Mouse (Mus musculus) lung, adult 18-20 months (tissue): ENCODE measurements at regions not wholly inside any gene's neighbourhood (a gene's known extent, or its start where the extent isn't known, plus 50 kb on each side); places are given as distances from the start of the nearest gene placed in this dataset.

Source experiments
- DNase-seq, 2 experiments: peaks; one replicate each; pipeline ENCODE4 v3.0.0; 2022; ENCODE audit warnings: mixed read lengths in 2 of 2

DNA sequence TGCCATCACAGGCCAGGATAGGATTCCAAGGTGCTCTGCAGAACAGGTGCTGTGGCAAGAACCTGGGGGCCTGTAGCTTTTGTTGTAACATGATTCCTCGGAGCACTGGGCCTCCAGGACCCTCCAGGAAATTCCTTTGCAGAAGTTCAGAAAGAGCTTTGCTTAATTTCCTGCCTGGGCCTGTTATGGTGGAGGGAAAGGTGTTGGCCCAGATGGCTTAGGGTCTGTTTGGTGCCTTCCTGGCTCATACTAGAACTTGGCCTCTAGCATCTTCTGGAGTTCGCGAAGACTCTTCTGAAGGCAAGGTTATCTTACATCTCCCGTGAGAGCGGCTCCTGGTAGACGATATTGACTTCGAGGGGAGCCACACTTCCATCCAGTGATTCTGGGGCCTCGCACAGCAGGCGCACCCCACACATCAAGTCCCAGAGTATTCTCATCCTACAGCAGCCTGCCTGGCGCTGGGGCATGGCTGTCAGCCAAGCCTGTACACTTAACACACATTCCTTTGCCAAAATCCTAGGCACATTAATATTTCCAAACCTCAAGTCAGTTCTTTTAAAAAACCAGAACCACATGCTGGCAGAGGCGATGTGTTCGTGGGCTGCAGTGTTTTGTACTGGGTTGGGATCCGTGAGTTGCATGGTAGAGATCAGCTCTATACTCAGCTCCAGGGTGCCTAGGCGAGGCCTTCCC is 54.5 kb upstream of the Cxcl14 start:
- DNase-seq = no peak

DNA sequence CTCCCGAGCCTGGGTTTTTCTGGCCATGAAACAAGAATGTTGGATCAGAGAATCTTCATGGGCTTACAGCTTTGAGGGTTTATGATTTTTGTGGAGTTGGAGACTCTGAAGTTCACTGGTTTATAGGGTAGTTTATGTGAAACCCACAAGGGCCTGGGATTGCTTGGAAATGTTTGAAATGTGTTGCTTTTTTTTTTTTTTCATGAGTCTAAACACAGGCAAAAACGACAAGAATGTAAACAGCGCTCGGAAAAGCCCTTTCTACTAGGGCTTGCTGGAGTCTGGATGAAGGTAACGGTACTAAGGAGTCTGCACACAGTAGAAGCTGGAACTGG is 55.0 kb upstream of the Cxcl14 start:
- DNase-seq = no peak

DNA sequence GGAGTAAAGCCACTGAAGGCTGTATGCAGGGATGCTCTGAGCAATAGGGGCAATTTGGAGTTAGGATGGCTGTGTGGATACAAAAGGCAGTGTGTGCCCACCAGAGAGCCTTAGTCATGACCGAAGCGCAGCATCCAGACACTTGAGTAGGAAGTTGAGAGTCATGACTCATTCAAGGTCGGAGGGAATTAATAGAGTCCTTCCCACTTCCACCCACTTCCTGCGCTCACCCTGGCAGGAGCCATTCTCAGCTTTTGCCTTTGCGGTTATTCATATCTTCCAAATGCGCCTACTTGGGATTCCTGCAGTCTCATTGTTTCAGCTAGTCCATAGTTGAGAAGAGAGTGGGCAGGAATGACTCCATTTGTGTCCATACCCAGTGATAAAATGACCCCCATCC is 56.1 kb upstream of the Cxcl14 start:
- no peak for DNase-seq

DNA sequence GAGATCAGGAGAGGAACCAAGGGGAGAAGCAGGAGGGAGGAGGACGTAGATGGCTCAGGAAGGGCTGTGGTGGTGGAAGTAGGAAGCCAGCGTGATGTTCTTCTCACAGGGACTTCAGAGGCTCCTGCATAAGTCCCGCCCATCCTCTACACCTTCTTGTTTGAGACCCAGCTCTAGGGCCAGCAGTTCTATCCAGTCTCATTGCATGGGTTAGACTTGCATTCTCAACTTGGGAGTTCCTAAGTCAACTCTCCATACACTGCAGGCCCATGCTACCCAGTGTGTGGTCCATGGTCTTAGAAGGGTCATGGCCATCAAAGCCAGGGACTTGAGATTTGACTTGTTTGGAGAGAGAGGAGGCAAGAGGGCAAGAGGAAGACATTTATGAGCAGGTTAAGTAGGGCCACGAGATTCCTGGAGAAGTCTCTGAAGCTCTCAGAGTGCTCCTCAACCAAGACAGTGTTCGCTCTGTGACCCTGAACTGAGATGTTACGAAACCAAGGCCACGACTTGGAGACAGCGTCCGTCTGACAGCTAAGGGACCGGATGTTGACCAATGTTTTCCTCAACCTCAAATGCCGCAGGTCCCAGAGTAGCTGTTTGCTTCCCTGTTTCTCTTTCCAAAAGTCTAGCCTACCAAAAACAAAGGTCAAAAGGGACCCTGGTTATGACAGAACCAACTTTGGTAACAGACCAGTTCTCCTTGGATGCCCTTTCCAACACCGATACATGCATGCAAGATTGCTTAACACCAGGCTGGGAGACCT is 56.7 kb upstream of the Cxcl14 start:
- DNase-seq = peak; percentile 74 to 79

DNA sequence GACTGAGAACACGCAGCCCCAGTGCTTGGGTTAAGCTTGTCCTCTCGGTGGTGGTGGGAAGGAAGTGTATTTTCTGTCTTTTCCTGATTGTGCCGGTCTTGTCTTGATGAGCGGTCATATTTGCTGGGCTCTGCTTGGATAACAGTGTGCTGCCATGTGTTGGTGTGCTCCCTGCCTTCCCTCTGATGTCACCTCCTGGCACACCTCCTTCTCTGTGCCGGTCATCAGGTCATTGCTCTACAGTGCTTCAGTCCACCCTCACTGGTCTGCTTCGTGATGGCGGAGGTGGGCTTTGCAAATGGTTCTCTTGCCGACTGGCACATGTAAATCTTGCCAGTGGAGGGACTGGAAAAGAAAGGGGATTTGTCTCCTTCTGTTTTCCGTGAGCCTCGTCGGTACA is 57.6 kb upstream of the Cxcl14 start:
- DNase-seq = no peak

DNA sequence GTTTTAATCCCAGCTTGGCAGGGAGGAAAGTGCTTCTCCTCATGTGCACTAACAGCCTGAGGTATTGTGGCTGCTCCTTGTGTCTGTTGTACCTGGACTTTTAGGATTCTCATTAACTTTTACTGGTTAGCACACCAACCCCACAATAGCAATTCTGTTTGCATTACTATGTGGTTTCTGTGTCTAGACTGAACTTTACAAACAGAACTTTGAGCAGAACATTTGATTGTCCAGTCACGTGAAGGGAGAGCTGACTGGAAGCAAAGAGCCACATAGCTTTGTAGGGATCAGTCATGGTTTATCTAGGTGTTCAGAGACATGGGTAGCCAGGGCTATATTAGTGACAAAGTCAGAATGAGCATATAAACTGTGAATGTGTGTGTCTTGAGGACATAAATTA is 58.3 kb upstream of the Cxcl14 start:
- no peak for DNase-seq

DNA sequence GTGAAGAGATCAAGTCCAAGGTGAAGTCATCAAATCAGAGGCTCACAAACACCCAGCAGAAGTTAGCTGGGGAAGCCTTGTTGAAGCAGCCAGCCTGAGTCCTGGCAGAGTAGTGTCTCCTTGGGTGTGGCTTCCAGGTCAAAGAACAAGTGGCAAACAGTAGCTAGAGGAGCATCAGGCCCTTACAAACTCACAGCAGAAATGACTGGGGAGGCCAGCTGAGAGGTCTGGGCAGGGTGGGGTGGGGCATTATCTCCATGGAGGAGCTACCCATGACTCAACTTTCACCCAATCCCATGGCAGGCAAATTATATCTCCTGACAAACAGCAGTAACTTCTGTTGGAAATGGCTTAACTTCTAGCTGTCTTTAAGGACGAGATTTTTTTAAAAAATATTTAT is 60.6 kb upstream of the Cxcl14 start:
- DNase-seq = no peak

DNA sequence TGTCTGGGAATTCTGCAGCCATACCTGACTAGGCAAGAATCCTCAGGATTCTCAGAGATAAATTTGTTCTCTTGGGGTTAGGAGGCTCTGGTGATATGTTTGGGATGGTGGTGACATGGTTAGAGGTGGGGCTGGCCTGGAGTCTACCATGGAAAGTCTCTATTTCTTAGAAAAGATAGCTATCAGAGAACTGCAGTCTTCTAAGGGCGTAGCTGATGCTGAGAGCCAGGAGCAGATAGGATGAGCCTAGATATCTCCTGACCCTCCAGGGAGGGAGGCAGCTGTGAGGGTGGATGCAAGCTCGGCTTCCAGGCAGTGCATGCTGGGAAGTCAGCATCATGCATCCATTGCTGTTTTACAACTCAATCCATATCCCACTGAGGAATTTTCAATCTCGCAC is 61.6 kb upstream of the Cxcl14 start:
- no peak for DNase-seq

DNA sequence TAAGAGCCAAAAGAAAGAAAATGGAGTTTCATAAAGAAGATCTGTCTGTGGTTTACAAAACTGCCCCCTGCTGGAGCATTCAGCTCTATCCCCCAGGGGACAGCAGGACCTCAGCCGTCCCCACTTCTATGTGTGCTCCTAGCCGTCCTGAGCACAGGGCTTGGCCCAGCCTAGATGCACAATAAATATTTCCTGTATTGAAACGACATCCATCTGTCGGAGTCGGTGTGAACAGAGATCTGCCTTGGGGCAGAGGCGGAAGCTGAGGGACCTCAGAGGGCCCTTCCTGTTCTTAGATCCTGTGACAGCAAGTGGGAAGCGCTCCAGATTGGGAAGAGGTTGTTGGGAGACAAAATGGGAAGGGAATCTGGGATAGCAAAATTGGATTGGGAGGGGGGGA is 62.5 kb upstream of the Cxcl14 start:
- DNase-seq = no peak

DNA sequence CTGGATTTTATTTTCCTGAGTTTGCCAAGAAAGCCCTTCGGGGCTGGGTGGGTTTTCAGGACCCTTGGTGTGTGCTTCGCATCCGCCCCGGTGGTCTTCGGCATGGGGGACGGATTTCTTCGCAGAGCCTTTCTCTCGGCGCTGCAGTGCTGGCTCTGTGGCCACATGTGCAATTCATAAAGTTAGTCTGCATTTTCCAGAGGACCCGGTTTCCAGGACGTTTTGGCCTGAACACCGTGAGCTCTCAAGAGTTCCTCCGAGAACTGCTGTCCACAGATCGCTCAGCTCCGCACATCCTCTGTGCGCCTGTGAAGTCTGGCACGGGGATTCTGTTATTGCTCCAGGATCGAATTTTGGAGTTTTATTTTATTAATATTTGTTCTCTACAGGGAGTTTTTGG is 63.2 kb upstream of the Cxcl14 start:
- DNase-seq = no peak

DNA sequence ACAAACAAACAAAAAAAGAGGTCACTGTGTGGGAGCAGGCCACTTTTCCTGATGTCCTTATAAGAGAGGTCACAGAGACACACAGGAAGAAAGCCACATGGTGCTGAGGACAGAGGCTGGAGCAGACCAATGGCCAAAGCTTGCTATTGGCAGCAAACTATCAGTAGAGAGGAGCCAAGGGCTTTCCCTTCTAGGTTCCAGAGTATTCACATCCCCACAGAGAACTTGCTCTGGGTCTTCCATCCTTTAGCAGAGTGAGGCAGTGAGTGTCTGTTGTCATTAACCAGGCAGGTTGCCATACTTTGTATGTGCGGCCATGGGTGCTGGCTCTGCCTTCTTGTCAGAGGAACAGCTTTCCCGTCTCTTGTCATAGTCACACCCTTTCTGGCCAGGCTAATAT is 64.5 kb upstream of the Cxcl14 start:
- no peak for DNase-seq

DNA sequence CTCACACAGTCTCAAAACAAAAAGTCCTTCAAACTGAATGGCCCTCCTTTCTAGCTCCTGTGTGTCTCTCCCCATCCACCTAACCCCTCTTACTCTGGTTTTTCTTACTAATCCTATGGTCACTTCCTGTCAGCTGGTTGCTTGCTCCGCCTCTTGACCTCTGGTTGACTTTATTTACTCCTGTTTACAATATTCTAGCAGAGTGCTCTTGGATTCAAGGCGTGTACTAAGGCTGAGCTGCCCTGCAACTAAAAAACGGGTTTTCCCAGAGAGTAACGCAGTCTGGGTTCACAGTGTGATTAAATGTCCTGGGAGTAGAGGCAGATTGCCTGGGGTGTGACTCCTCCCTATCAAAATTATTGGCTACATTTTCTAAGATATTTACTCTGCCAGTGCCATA is 64.2 kb upstream of the Gm3045 start:
- no peak for DNase-seq

DNA sequence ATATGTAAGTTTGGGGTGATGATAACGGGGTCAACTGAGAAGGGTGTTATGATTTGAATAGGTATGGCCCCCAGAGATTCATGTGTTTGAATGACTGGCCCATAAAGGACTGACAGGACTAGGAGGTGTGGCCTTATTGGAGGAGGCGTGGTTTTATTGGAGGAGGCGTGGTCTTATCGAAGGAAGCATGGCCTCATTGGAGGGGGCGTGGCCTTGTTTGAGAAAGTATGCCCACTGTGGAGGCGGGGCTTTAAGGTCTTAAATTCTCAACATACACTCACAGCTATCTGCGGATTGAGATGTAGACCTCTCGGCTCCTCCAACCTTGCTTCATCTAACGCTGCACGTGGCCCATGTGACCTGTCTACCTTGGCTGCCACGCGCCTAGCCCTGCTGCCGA is 63.7 kb upstream of the Gm3045 start:
- no peak for DNase-seq

DNA sequence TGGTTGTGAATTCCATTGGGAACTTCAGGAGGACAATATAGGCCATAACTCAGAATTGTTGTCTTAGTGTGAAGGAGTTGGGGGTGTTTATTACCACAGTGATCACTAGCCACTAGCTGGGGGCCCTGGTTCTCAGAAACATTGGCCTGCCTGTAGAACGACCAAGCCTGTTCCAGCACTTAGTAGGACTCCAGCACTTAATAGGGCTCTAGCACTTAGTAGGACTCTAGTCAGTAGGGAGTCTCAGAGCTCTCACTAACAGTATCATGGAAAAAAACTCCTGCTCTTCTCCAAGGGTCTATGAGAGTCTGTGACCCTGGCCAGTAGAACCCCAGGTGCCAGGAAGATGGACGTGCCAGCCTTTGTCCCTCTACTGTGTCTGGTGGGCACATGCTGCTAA is 56.8 kb upstream of the Gm3045 start:
- no peak for DNase-seq

DNA sequence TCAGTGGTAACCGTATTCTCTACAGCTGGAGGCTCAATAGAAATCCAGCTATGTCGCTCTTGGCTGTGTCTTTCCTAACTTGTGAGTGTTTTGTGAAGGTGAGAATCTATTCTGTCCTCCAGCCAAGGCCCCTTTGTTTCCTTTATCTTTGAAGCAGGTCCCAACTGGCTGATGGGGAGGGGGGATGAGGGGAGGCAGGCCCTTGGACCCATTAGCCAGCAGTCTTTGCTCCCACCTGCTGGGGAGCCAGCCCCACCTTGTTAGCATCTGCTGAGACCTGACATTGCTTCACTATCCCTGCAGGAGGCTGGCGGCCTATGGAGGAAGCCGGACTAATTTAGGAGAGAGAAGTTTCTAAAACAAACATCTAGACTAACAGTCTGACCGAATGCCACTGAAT is 55.0 kb upstream of the Gm3045 start:
- DNase-seq = no peak

DNA sequence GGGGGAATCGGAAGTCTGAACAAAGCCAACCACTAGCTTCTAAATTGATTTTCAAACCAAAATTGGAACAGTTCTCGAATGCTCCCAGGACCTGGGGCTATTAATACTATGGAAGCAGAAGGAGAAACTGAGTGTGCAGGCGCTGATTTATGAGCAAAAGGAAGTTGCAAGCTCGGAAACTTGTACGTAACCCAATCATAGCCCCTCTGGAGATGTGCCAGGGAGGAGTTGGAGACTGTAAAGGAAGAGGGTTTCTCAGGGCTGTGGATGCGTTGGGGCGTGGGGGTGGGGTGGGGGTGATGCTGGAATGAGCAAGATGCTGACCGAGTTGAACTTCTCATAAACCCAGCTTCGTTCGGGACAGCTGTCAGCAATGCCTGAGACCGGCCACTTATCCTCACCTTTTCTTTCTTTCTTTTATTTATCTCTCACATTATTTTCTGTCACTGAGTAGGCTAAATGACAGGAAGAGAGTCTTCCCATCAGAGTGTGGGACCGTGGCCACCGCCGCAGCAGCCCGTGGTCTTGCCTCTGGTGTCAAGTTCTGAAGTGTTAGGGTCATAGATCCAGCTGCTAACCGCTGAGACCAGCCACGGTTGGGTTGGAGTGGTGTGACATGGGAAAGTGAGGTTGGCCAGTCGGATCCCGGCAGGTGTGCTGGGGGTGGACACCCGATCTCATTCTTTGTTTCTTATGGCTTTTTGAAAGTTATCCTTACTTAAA is 54.2 kb upstream of the Gm3045 start:
- DNase-seq = no peak

DNA sequence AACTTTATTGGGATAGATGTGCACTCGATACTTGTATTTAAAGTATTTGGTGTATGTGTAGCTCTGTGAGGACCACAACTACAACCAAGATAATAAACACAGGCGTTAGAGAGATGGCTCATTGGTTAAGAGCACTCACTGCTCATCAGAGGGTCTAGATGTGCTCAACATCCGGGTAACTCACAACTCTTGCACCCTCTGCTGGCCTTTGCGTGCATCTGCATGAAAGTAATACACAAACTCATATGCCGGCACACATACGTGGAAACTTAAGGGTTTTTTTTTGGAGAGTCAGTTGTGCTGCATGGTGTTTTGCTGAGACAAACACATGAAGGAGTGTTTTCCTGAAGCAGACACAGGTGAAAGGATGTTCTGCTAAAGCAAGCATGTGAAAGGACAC is 53.7 kb upstream of the Gm3045 start:
- DNase-seq = no peak
